Mouse (Mus musculus) kidney, embryonic 14.5 days (tissue): Measurements from ENCODE around the gene Mxi1. TPM values are rescaled to one million over a fixed set of nuclear protein-coding genes. Genes with fewer than 3 reads are reported as not detected.

ENCODE experiments used
- ATAC-seq: fragments of 200-750 bp; cut with Nextera tagmentation; 2 replicates; pipeline ENCODE4 v1.8.0; 2017; ENCODE audit warnings: moderate number of reproducible peaks, mild to moderate bottlenecking, moderate TSS enrichment, moderate library complexity; ENCODE audit not compliant: low FRiP score, low TSS enrichment
- H3K27ac ChIP-seq: fragments of 300-500 bp; sonication (generic); 2 replicates; pipeline ENCODE4 v1.5.1; 2014; ENCODE audit warnings: low read depth, mild to moderate bottlenecking, low read length, moderate library complexity, mixed read lengths
- H3K27me3 ChIP-seq: fragments of 300-500 bp; sonication (generic); 2 replicates; pipeline ENCODE4 v1.6.1; 2014; ENCODE audit warnings: mild to moderate bottlenecking, low read length; ENCODE audit not compliant: control insufficient read depth, insufficient read depth
- H3K36me3 ChIP-seq: fragments of 300-500 bp; sonication (generic); 2 replicates; pipeline ENCODE4 v1.6.1; 2014; ENCODE audit warnings: low read length, mixed read lengths; ENCODE audit not compliant: control insufficient read depth, insufficient read depth
- H3K4me1 ChIP-seq: fragments of 300-500 bp; sonication (generic); 2 replicates; pipeline ENCODE4 v1.6.1; 2014; ENCODE audit warnings: low read length, mixed read lengths; ENCODE audit not compliant: control insufficient read depth, insufficient read depth
- H3K4me2 ChIP-seq: fragments of 300-500 bp; sonication (generic); replicated peaks from 2 replicates; pipeline ENCODE4 v1.6.1; 2014; ENCODE audit warnings: low read depth, mild to moderate bottlenecking, low read length
- H3K4me3 ChIP-seq: fragments of 300-500 bp; sonication (generic); 2 replicates; pipeline ENCODE4 v1.5.1; 2014; ENCODE audit warnings: mild to moderate bottlenecking, low read length
- H3K9ac ChIP-seq: fragments of 300-500 bp; sonication (generic); 2 replicates; pipeline ENCODE4 v1.6.1; 2014; ENCODE audit warnings: low read depth, mild to moderate bottlenecking, low read length, moderate library complexity
- H3K9me3 ChIP-seq: fragments of 300-500 bp; sonication (generic); 2 replicates; pipeline ENCODE4 v1.6.1; 2016; ENCODE audit warnings: low read length; ENCODE audit not compliant: control insufficient read depth
- WGBS: fragments of 180-500 bp; shearing (Covaris S2); extraction: QIAGEN DNeasy Blood & Tissue Kit; methylation state at CpG from one replicate; pipeline ENCODE4 v1.1.7; 2014; 5-methylcytosine and 5-hydroxymethylcytosine counted together
- polyA plus RNA-seq: library from polyadenylated mRNA; unstranded; fragments of >200 nt; fragmentation: Nextera tagmentation; extraction: Ambion mirVana; gene quantifications from 2 replicates; pipeline ENCODE4 v1.2.1, GENCODE M21; 2014

Mxi1 gene
- polyA plus RNA-seq, 1 experiment from 2014 or later = 42.5 TPM

GRCm38 (mm10) chr19:53310771-53311523 lies 629 bp downstream of the Mxi1 start:
- H3K4me1 ChIP-seq = peaks cover 19% of the 10 kb centered on the region; the same call in 1 of the 2 replicates
- no peaks in the 10 kb centered on the region for H3K36me3 ChIP-seq
- H3K9ac ChIP-seq = peak overlapping the region; percentile 88
- H3K27ac ChIP-seq = peak overlapping the region; percentile 88
- H3K9me3 ChIP-seq = no peaks in the 10 kb centered on the region
- under 1% methylated on average over 48 of the region's 48 CpGs for WGBS
- peak overlapping the region; percentile 77 for H3K4me3 ChIP-seq
- H3K4me2 ChIP-seq = peak overlapping the region; percentile 75
- no peak for ATAC-seq
- H3K27me3 ChIP-seq = no peaks in the 10 kb centered on the region

- ATAC-seq = no peak
- H3K4me2 ChIP-seq = peak overlapping the region; percentile 75
- no peaks in the 10 kb centered on the region for H3K27me3 ChIP-seq
- H3K36me3 ChIP-seq = no peaks in the 10 kb centered on the region
- H3K9ac ChIP-seq = peak overlapping the region; percentile 88
- no peaks in the 10 kb centered on the region for H3K9me3 ChIP-seq
- H3K27ac ChIP-seq = peak overlapping the region; percentile 88; the same call in 1 of the 2 replicates
- under 1% methylated on average over 37 of the region's 37 CpGs for WGBS
- H3K4me3 ChIP-seq = peak overlapping the region; percentile 77
- peaks cover 19% of the 10 kb centered on the region; the same call in 1 of the 2 replicates for H3K4me1 ChIP-seq
Observed at GRCm38 (mm10) chr19:53311524-53312335, 1.4 kb downstream of the Mxi1 start.

DNA sequence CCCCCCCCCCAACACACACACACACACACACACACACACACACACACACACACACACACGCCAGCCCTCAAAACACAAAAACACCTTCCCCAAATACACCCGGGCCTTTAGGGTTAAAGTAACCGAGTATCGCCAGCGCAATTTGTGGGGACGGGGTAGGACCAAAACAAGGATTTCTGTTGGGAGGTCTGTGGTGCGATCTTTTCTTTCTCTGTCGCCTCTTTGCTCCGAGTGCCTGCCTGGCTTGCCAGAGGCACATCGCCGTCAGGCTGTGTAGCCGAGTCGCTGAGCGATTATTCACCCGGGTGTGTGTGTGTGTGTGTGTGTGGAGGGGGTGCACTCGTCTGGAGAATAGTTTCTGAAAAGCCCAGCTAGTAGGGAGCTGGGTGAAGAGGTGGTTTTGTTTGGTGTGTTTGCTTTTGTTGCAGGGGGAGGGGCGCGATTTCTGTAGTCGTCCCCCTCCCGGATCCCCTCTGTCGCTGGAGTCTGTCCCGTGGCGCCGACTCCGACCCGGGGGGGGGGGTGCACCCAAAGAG lies 2.1 kb downstream of the Mxi1 start:
- peak overlapping the region; percentile 88 for H3K9ac ChIP-seq
- no peak for ATAC-seq
- H3K4me1 ChIP-seq = peaks cover 17% of the 10 kb centered on the region; the same call in 1 of the 2 replicates
- no peaks in the 10 kb centered on the region for H3K36me3 ChIP-seq
- peak overlapping the region; percentile 77 for H3K4me3 ChIP-seq
- H3K27me3 ChIP-seq = no peaks in the 10 kb centered on the region
- H3K27ac ChIP-seq = peak overlapping the region; percentile 88
- no peaks in the 10 kb centered on the region for H3K9me3 ChIP-seq
- WGBS = under 1% methylated on average over 25 of the region's 26 CpGs
- peak overlapping the region; percentile 75 for H3K4me2 ChIP-seq

DNA sequence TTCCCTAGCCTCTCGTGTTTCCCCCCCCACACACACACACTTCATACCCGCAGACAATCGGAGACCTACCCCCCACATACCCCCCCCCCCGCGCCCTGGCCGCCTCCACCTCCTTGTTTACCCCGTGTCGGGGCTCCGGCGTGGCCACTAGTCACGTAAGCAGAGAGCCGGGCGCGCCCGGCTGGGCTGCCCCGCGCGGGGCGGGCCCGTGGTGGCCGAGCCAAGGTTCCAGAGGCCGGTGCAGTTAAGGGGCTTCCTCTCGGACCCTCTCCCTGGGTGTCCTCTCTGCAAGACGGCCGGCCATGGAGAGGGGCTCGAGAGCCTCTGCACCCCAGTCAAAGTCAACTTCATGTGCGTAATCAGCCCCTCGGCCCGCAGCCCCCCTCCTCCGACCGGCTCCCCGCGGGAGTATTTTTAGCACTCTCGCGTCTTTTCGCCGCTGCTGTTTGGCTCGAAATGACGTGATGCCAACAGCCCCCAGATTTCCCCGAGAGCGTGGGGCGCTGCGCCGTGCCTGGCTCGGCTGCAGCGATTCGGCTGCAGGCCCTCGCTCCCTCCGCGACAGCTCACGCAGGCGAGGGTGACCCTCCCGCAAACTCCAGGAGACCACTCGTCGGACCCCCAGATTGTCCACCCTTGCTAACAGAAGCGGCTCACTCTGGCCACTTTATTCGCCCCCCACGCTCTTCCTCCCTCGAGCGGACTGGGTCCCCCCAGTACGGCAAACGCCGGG lies 2.8 kb downstream of the Mxi1 start:
- Histone ChIP-seq H3K9ac (peak overlapping the region; percentile 88), H3K4me1 (peaks cover 17% of the 10 kb centered on the region; the same call in 1 of the 2 replicates), H3K27ac (peak overlapping the region; percentile 88), H3K9me3 (no peaks in the 10 kb centered on the region), H3K4me2 (peak overlapping the region; percentile 75), H3K27me3 (no peaks in the 10 kb centered on the region), H3K36me3 (no peaks in the 10 kb centered on the region), H3K4me3 (peak overlapping the region; percentile 77)
- under 1% methylated on average over 59 of the region's 63 CpGs for WGBS
- ATAC-seq = peak; percentile 13

- WGBS = under 1% methylated on average over 52 of the region's 52 CpGs
- Histone ChIP-seq H3K9ac (peak overlapping the region; percentile 88), H3K27ac (peak overlapping the region; percentile 88), H3K36me3 (no peaks in the 10 kb centered on the region), H3K9me3 (no peaks in the 10 kb centered on the region), H3K4me3 (peak overlapping the region; percentile 77), H3K4me1 (peaks cover 17% of the 10 kb centered on the region; the same call in 1 of the 2 replicates), H3K27me3 (no peaks in the 10 kb centered on the region), H3K4me2 (peak overlapping the region; percentile 75)
- peak; percentile 90 for ATAC-seq
Observed at GRCm38 (mm10) chr19:53313684-53314443, 3.5 kb downstream of the Mxi1 start.

- peak overlapping the region; percentile 77 for H3K4me3 ChIP-seq
- ATAC-seq = no peak
- WGBS = 43% methylated on average over 16 of the region's 16 CpGs
- H3K4me1 ChIP-seq = peaks cover 13% of the 10 kb centered on the region; the same call in 1 of the 2 replicates
- peak overlapping the region; percentile 49 for H3K4me2 ChIP-seq
- H3K9ac ChIP-seq = peak overlapping the region; percentile 44; the same call in 1 of the 2 replicates
- no peak overlapping the region for H3K27ac ChIP-seq
- H3K27me3 ChIP-seq = no peaks in the 10 kb centered on the region
- H3K36me3 ChIP-seq = no peaks in the 10 kb centered on the region
- no peaks in the 10 kb centered on the region for H3K9me3 ChIP-seq
Observed at GRCm38 (mm10) chr19:53314530-53315208, 4.4 kb downstream of the Mxi1 start.

- H3K27ac ChIP-seq = no peak overlapping the region
- ATAC-seq = no peak
- H3K4me3 ChIP-seq = no peak overlapping the region
- no peaks in the 10 kb centered on the region for H3K36me3 ChIP-seq
- 85% methylated on average over 7 of the region's 7 CpGs for WGBS
- no peaks in the 10 kb centered on the region for H3K9me3 ChIP-seq
- H3K27me3 ChIP-seq = no peaks in the 10 kb centered on the region
- no peak overlapping the region; the same call in 1 of the 2 replicates for H3K9ac ChIP-seq
- no peak overlapping the region for H3K4me2 ChIP-seq
- peaks cover 11% of the 10 kb centered on the region; the same call in 1 of the 2 replicates for H3K4me1 ChIP-seq
Observed at GRCm38 (mm10) chr19:53315209-53315654, 4.9 kb downstream of the Mxi1 start.
